Mouse (Mus musculus) MEL (cell line): ENCODE results near the gene Rcsd1. TPM values are rescaled to one million over a fixed set of nuclear protein-coding genes. Genes with fewer than 3 reads are reported as not detected.
A peak's percentile ranks its signal among the peaks of the same experiment; 100 is the strongest.

Experiments
- DNase-seq: peaks from one replicate; pipeline ENCODE4 v3.0.0; 2011; ENCODE audit warnings: low read depth, low spot score
- H3K27ac ChIP-seq: 2 replicates; pipeline ENCODE4 v1.5.1; 2012; ENCODE audit warnings: low read depth, mild to moderate bottlenecking, control low read depth, low read length, moderate library complexity; ENCODE audit not compliant: control insufficient read depth
- H3K27me3 ChIP-seq, 2 experiments: fragments of 150-350 bp in 1 of 2; sonication (generic) in 1 of 2; 2 replicates each; pipeline ENCODE4 v1.6.1; 2012; ENCODE audit warnings: low read length in 2 of 2, mild to moderate bottlenecking in 2 of 2, improper control_type of control experiment in 1 of 2, moderate library complexity in 1 of 2; ENCODE audit not compliant: insufficient read depth in 2 of 2, control insufficient read depth in 1 of 2
- H3K36me3 ChIP-seq, 2 experiments: 2 replicates each; pipeline ENCODE4 v1.6.1; 2012 to 2014; ENCODE audit warnings: low read length in 2 of 2, improper control_type of control experiment in 1 of 2, inconsistent platforms in 1 of 2, mild to moderate bottlenecking in 1 of 2; ENCODE audit not compliant: insufficient read depth in 2 of 2, control insufficient read depth in 1 of 2
- H3K4me1 ChIP-seq, 2 experiments: fragments of 150-350 bp in 1 of 2; sonication (generic) in 1 of 2; 2 replicates each; pipeline ENCODE4 v1.6.1; 2012; ENCODE audit warnings: low read length in 2 of 2, improper control_type of control experiment in 1 of 2, mild to moderate bottlenecking in 1 of 2; ENCODE audit not compliant: insufficient read depth in 2 of 2, control insufficient read depth in 1 of 2
- H3K4me3 ChIP-seq, 2 experiments: fragments of 150-350 bp in 1 of 2; sonication (generic) in 1 of 2; 2 replicates each; pipeline ENCODE4 v1.5.1; 2012; ENCODE audit warnings: low read depth in 2 of 2, low read length in 2 of 2, mild to moderate bottlenecking in 2 of 2, moderate library complexity in 2 of 2, control low read depth in 1 of 2, improper control_type of control experiment in 1 of 2; ENCODE audit not compliant: control insufficient read depth in 1 of 2, insufficient read depth in 1 of 2
- H3K79me2 ChIP-seq: 2 replicates; pipeline ENCODE4 v1.6.1; 2012; ENCODE audit warnings: mild to moderate bottlenecking, low read length, moderate library complexity; ENCODE audit not compliant: control insufficient read depth, poor library complexity, insufficient read depth
- H3K9ac ChIP-seq: 2 replicates; pipeline ENCODE4 v1.6.1; 2012; ENCODE audit warnings: low read depth, mild to moderate bottlenecking, control low read depth, low read length, moderate library complexity; ENCODE audit not compliant: control insufficient read depth, poor library complexity, severe bottlenecking
- H3K9me3 ChIP-seq: fragments of 150-350 bp; sonication (generic); replicated peaks from 2 replicates; pipeline ENCODE4 v1.6.1; 2012; ENCODE audit warnings: mild to moderate bottlenecking, low read length, improper control_type of control experiment, moderate library complexity; ENCODE audit not compliant: insufficient read depth
- BHLHE40 ChIP-seq: IDR thresholded peaks from 2 replicates; pipeline ENCODE4 v1.6.1; 2012; ENCODE audit warnings: low read depth, mild to moderate bottlenecking, inconsistent platforms, low read length, improper control_type of control experiment, borderline replicate concordance
- CTCF ChIP-seq, 3 experiments: IDR thresholded peaks in 2 of 3; conservative IDR thresholded peaks in 1 of 3; 2 replicates each; pipeline ENCODE4 v1.5.1; 2011 to 2012; ENCODE audit warnings: low read length in 3 of 3, low read depth in 2 of 3, mild to moderate bottlenecking in 2 of 3, improper control_type of control experiment in 1 of 3, inconsistent platforms in 1 of 3, mixed read lengths in 1 of 3, moderate library complexity in 1 of 3; ENCODE audit not compliant: control insufficient read depth in 1 of 3, insufficient read depth in 1 of 3, poor library complexity in 1 of 3, severe bottlenecking in 1 of 3
- EP300 ChIP-seq, 2 experiments: IDR thresholded peaks; 2 replicates each; pipeline ENCODE4 v1.6.1; 2011; ENCODE audit warnings: improper control_type of control experiment in 2 of 2, low read length in 2 of 2, low read depth in 1 of 2, mild to moderate bottlenecking in 1 of 2
- ETS1 ChIP-seq: IDR thresholded peaks from 2 replicates; pipeline ENCODE4 v1.6.1; 2012; ENCODE audit warnings: low read depth, mild to moderate bottlenecking, inconsistent platforms, low read length, improper control_type of control experiment, moderate library complexity
- GATA1 ChIP-seq: IDR thresholded peaks from 2 replicates; pipeline ENCODE4 v1.6.1; 2011; ENCODE audit warnings: low read depth, low read length, improper control_type of control experiment
- HCFC1 ChIP-seq: IDR thresholded peaks from 2 replicates; pipeline ENCODE4 v1.6.1; 2012; ENCODE audit warnings: low read depth, mild to moderate bottlenecking, inconsistent platforms, low read length, improper control_type of control experiment, moderate library complexity
- MAX ChIP-seq: IDR thresholded peaks from 2 replicates; pipeline ENCODE4 v1.6.1; 2011; ENCODE audit warnings: low read length, improper control_type of control experiment
- MEF2A ChIP-seq: IDR thresholded peaks from 2 replicates; pipeline ENCODE4 v1.6.1; 2014; ENCODE audit warnings: low read depth, mild to moderate bottlenecking, inconsistent platforms, low read length, improper control_type of control experiment; ENCODE audit not compliant: poor library complexity, insufficient replicate concordance, severe bottlenecking; ENCODE audit errors: extremely low read depth
- MXI1 ChIP-seq: IDR thresholded peaks from 2 replicates; pipeline ENCODE4 v1.6.1; 2011; ENCODE audit warnings: mild to moderate bottlenecking, low read depth, low read length, improper control_type of control experiment
- MYC ChIP-seq: IDR thresholded peaks from 2 replicates; pipeline ENCODE4 v1.6.1; 2011; ENCODE audit warnings: low read depth, mild to moderate bottlenecking, low read length, improper control_type of control experiment, moderate library complexity
- NELFE ChIP-seq: IDR thresholded peaks from 2 replicates; pipeline ENCODE4 v1.6.1; 2011; ENCODE audit warnings: low read depth, low read length, improper control_type of control experiment
- POLR2A ChIP-seq, 2 experiments: IDR thresholded peaks; 2 replicates each; pipeline ENCODE4 v1.6.1; 2011 to 2012; ENCODE audit warnings: low read length in 2 of 2, mild to moderate bottlenecking in 2 of 2, control low read depth in 1 of 2, improper control_type of control experiment in 1 of 2, low read depth in 1 of 2, moderate library complexity in 1 of 2; ENCODE audit not compliant: control insufficient read depth in 1 of 2, insufficient read depth in 1 of 2, poor library complexity in 1 of 2
- POLR2AphosphoS2 ChIP-seq: IDR thresholded peaks from 2 replicates; pipeline ENCODE4 v1.6.1; 2011; ENCODE audit warnings: low read length, improper control_type of control experiment
- RAD21 ChIP-seq: IDR thresholded peaks from 2 replicates; pipeline ENCODE4 v1.6.1; 2011; ENCODE audit warnings: mild to moderate bottlenecking, low read depth, low read length, improper control_type of control experiment
- SIN3A ChIP-seq: IDR thresholded peaks from 2 replicates; pipeline ENCODE4 v1.6.1; 2012; ENCODE audit warnings: low read length, improper control_type of control experiment, inconsistent platforms
- SMC3 ChIP-seq: IDR thresholded peaks from 2 replicates; pipeline ENCODE4 v1.6.1; 2011; ENCODE audit warnings: low read depth, low read length, improper control_type of control experiment
- ZC3H11A ChIP-seq: IDR thresholded peaks from 2 replicates; pipeline ENCODE4 v1.6.1; 2012; ENCODE audit warnings: low read depth, mild to moderate bottlenecking, inconsistent platforms, low read length, improper control_type of control experiment
- ZMIZ1 ChIP-seq: IDR thresholded peaks from 2 replicates; pipeline ENCODE4 v1.6.1; 2012; ENCODE audit warnings: low read depth, mild to moderate bottlenecking, inconsistent platforms, low read length, improper control_type of control experiment, moderate library complexity
- ZNF384 ChIP-seq: IDR thresholded peaks from 2 replicates; pipeline ENCODE4 v1.6.1; 2012; ENCODE audit warnings: low read depth, mild to moderate bottlenecking, inconsistent platforms, low read length, improper control_type of control experiment
- polyA plus RNA-seq, 2 experiments: library from polyadenylated mRNA; stranded (reverse) in 1 of 2; unstranded in 1 of 2; fragments of >175 nt in 1 of 2; fragments of >200 nt in 1 of 2; gene quantifications; 2 replicates each; pipeline versions ENCODE4 v1.2.1 to v1.2.4; 2012; ENCODE audit warnings: low replicate concordance in 2 of 2, low read depth in 1 of 2; ENCODE audit not compliant: insufficient read length in 2 of 2, insufficient read depth in 1 of 2, missing spikeins in 1 of 2
- total RNA-seq: library from RNA; depleted of rRNA; stranded (reverse); fragments of 300-350 nt; gene quantifications from 2 replicates; pipeline ENCODE4 v1.2.3, GENCODE M21; 2012

Gene Rcsd1
- total and polyA plus RNA-seq, 3 experiments = 19.0 to 38.0 TPM; not detected in 1

- Histone ChIP-seq H3K9me3 (no peaks in the 10 kb centered on the region), H3K27me3 (no peaks in the 10 kb centered on the region), H3K4me1 (no peaks in the 10 kb centered on the region), H3K4me3 (no peak overlapping the region), H3K36me3 (no peaks in the 10 kb centered on the region), H3K9ac (no peak overlapping the region), H3K79me2 (no peaks in the 10 kb centered on the region), H3K27ac (no peak overlapping the region)
- TF ChIP-seq RAD21 = peak; percentile 82
- no peak for TF ChIP-seq NELFE
- TF ChIP-seq SMC3 = peak; percentile 88
- TF ChIP-seq MAX = no peak
- no peak for TF ChIP-seq BHLHE40
- peak; percentile 39 to 76 (median 75); a peak in 5 of 6 replicates for TF ChIP-seq CTCF (IDR thresholded peaks at IDR 0.05 in 2 of 3, conservative IDR thresholded peaks at IDR 0.05 in 1 of 3; ENCODE audit: control insufficient read depth in 1 of 3, insufficient read depth in 1 of 3, low read depth in 2 of 3, low read length in 3 of 3, poor library complexity in 1 of 3, severe bottlenecking in 1 of 3)
- peak; percentile 70 for TF ChIP-seq ZC3H11A
- no peak for TF ChIP-seq MYC
- DNase-seq = peak; percentile 69
These were observed 48.8 kb downstream of the Rcsd1 start for GRCm38 (mm10) chr1:165660774-165661173.

- DNase-seq = peak; percentile 87
- TF ChIP-seq CTCF (IDR thresholded peaks at IDR 0.05 in 2 of 3, conservative IDR thresholded peaks at IDR 0.05 in 1 of 3; ENCODE audit: control insufficient read depth in 1 of 3, insufficient read depth in 1 of 3, low read depth in 2 of 3, low read length in 3 of 3, poor library complexity in 1 of 3, severe bottlenecking in 1 of 3) (peak; percentile 78 to 91 (median 89)), SMC3 (peak; percentile 79), ZC3H11A (peak; percentile 50), SIN3A (no peak), ETS1 (no peak), RAD21 (peak; percentile 88), ZNF384 (no peak)
- no peaks in the 10 kb centered on the region for H3K9me3 ChIP-seq
- H3K36me3 ChIP-seq = no peaks in the 10 kb centered on the region
- H3K27ac ChIP-seq = no peak overlapping the region
- H3K4me3 ChIP-seq = no peak overlapping the region
- no peaks in the 10 kb centered on the region for H3K27me3 ChIP-seq
- no peaks in the 10 kb centered on the region for H3K79me2 ChIP-seq
- no peaks in the 10 kb centered on the region for H3K4me1 ChIP-seq
- no peak overlapping the region for H3K9ac ChIP-seq
These were observed 51.0 kb downstream of the Rcsd1 start for GRCm38 (mm10) chr1:165658602-165659001.

GRCm38 (mm10) chr1:165655482-165655881, 54.1 kb downstream of the Rcsd1 start:
- peaks cover 0 to 12% of the 10 kb centered on the region in 2 experiments; a peak in 2 of 4 replicates for H3K36me3 ChIP-seq
- H3K27me3 ChIP-seq = no peaks in the 10 kb centered on the region
- peaks cover 0 to 19% of the 10 kb centered on the region in 2 experiments; a peak in 3 of 4 replicates for H3K4me1 ChIP-seq
- TF ChIP-seq ZMIZ1 = no peak
- no peak for TF ChIP-seq SIN3A
- no peak for TF ChIP-seq POLR2A (IDR thresholded peaks at IDR 0.05; ENCODE audit: control insufficient read depth in 1 of 2, insufficient read depth in 1 of 2, low read depth in 1 of 2, low read length in 2 of 2, poor library complexity in 1 of 2)
- no peak for TF ChIP-seq HCFC1
- TF ChIP-seq CTCF (IDR thresholded peaks at IDR 0.05 in 2 of 3, conservative IDR thresholded peaks at IDR 0.05 in 1 of 3; ENCODE audit: control insufficient read depth in 1 of 3, insufficient read depth in 1 of 3, low read depth in 2 of 3, low read length in 3 of 3, poor library complexity in 1 of 3, severe bottlenecking in 1 of 3) = no peak
- TF ChIP-seq SMC3 = no peak
- TF ChIP-seq GATA1 = no peak
- TF ChIP-seq BHLHE40 = no peak
- no peak for TF ChIP-seq MXI1
- no peak for TF ChIP-seq ZNF384
- no peak for TF ChIP-seq MEF2A
- no peak for TF ChIP-seq POLR2AphosphoS2
- TF ChIP-seq EP300 (IDR thresholded peaks at IDR 0.05; ENCODE audit: low read depth in 1 of 2, low read length in 2 of 2) = no peak
- TF ChIP-seq NELFE = no peak
- no peak overlapping the region for H3K9ac ChIP-seq
- H3K9me3 ChIP-seq = no peaks in the 10 kb centered on the region
- DNase-seq = no peak
- no peak overlapping the region for H3K4me3 ChIP-seq
- H3K79me2 ChIP-seq = no peaks in the 10 kb centered on the region
- H3K27ac ChIP-seq = no peak overlapping the region
